Mouse (Mus musculus): Measurements from ENCODE around the gene Hydin. TPM values are rescaled to one million over a fixed set of nuclear protein-coding genes. Genes with fewer than 3 reads are reported as not detected.

Gene Hydin
- polyA plus RNA-seq, 2 experiments, result 0.01 TPM; not detected in 1

GRCm38 (mm10) chr8:110230803-110231202 is 36.0 kb upstream of the Hydin start:
- TF ChIP-seq POLR2A (IDR thresholded peaks at IDR 0.05; ENCODE audit: borderline replicate concordance, extremely low read depth, insufficient read depth, insufficient read length), result no peak
- H3K4me2 ChIP-seq (replicated peaks; ENCODE audit: low read depth, low read length, severe bottlenecking), result no peak overlapping the region

GRCm38 (mm10) chr8:110242278-110243177 is 24.2 kb upstream of the Hydin start:
- no peak for ATAC-seq (ENCODE audit: low FRiP score, low read depth)
- DNase-seq (ENCODE audit: low spot score), result no peak
- H3K9ac ChIP-seq (ENCODE audit: low read depth, low read length, severe bottlenecking), result no peak overlapping the region
- no peak overlapping the region for H3K4me2 ChIP-seq (replicated peaks; ENCODE audit: low read depth, low read length, severe bottlenecking)
- no peak overlapping the region for H3K27ac ChIP-seq (replicated peaks; ENCODE audit: low read depth, low read length)
- no peaks in the 10 kb centered on the region for H3K9me3 ChIP-seq (ENCODE audit: control insufficient read depth, low read length)
- 38% methylated on average over 7 of the region's 7 CpGs for WGBS
- no peaks in the 10 kb centered on the region for H3K27me3 ChIP-seq (ENCODE audit: control insufficient read depth, insufficient read depth, low read length)
- H3K36me3 ChIP-seq (ENCODE audit: control insufficient read depth, insufficient read depth, low read length), result no peaks in the 10 kb centered on the region
- no peak overlapping the region for H3K4me3 ChIP-seq (replicated peaks; ENCODE audit: low read length)
- H3K4me1 ChIP-seq (ENCODE audit: control insufficient read depth, insufficient read depth, low read length), result no peaks in the 10 kb centered on the region
- no peak for TF ChIP-seq POLR2A (IDR thresholded peaks at IDR 0.05; ENCODE audit: borderline replicate concordance, extremely low read depth, insufficient read depth, insufficient read length)

More at GRCm38 (mm10) chr8:110230803-110231202, 36.0 kb upstream of the Hydin start:
- 60% methylated on average over 6 of the region's 6 CpGs for WGBS
- Histone ChIP-seq H3K27ac (replicated peaks; ENCODE audit: low read depth, low read length) (no peak overlapping the region), H3K36me3 (ENCODE audit: control insufficient read depth, insufficient read depth, low read length) (no peaks in the 10 kb centered on the region), H3K9ac (ENCODE audit: low read depth, low read length, severe bottlenecking) (no peak overlapping the region), H3K27me3 (ENCODE audit: control insufficient read depth, insufficient read depth, low read length) (no peaks in the 10 kb centered on the region), H3K4me3 (replicated peaks; ENCODE audit: low read length) (no peak overlapping the region), H3K4me1 (ENCODE audit: control insufficient read depth, insufficient read depth, low read length) (no peaks in the 10 kb centered on the region), H3K9me3 (ENCODE audit: control insufficient read depth, low read length) (no peaks in the 10 kb centered on the region)
- no peak for ATAC-seq (ENCODE audit: low FRiP score, low read depth)
- DNase-seq (ENCODE audit: low spot score), result no peak

GRCm38 (mm10) chr8:110244566-110244965 is 22.2 kb upstream of the Hydin start:
- no peaks in the 10 kb centered on the region for H3K36me3 ChIP-seq (ENCODE audit: control insufficient read depth, insufficient read depth, low read length)
- WGBS, result 59% methylated on average over 2 of the region's 2 CpGs
- H3K4me2 ChIP-seq (replicated peaks; ENCODE audit: low read depth, low read length, severe bottlenecking), result no peak overlapping the region
- H3K9me3 ChIP-seq (ENCODE audit: control insufficient read depth, low read length), result no peaks in the 10 kb centered on the region
- H3K27me3 ChIP-seq (ENCODE audit: control insufficient read depth, insufficient read depth, low read length), result no peaks in the 10 kb centered on the region
- DNase-seq (ENCODE audit: low spot score) (no peak), ATAC-seq (ENCODE audit: low FRiP score, low read depth) (no peak)
- H3K4me3 ChIP-seq (replicated peaks; ENCODE audit: low read length), result no peak overlapping the region
- no peaks in the 10 kb centered on the region for H3K4me1 ChIP-seq (ENCODE audit: control insufficient read depth, insufficient read depth, low read length)
- no peak overlapping the region for H3K27ac ChIP-seq (replicated peaks; ENCODE audit: low read depth, low read length)
- H3K9ac ChIP-seq (ENCODE audit: low read depth, low read length, severe bottlenecking), result no peak overlapping the region
- TF ChIP-seq POLR2A (IDR thresholded peaks at IDR 0.05; ENCODE audit: borderline replicate concordance, extremely low read depth, insufficient read depth, insufficient read length), result no peak

- H3K36me3 ChIP-seq (ENCODE audit: control insufficient read depth, insufficient read depth, low read length), result no peaks in the 10 kb centered on the region
- no peaks in the 10 kb centered on the region for H3K9me3 ChIP-seq (ENCODE audit: control insufficient read depth, low read length)
- ATAC-seq (ENCODE audit: low FRiP score, low read depth) (no peak), DNase-seq (ENCODE audit: low spot score) (no peak)
- H3K9ac ChIP-seq (ENCODE audit: low read depth, low read length, severe bottlenecking), result no peak overlapping the region
- TF ChIP-seq POLR2A (IDR thresholded peaks at IDR 0.05; ENCODE audit: borderline replicate concordance, extremely low read depth, insufficient read depth, insufficient read length), result no peak
- H3K4me2 ChIP-seq (replicated peaks; ENCODE audit: low read depth, low read length, severe bottlenecking), result no peak overlapping the region
- no peaks in the 10 kb centered on the region for H3K27me3 ChIP-seq (ENCODE audit: control insufficient read depth, insufficient read depth, low read length)
- 25% methylated on average over 6 of the region's 6 CpGs for WGBS
- H3K4me3 ChIP-seq (replicated peaks; ENCODE audit: low read length), result no peak overlapping the region
- H3K27ac ChIP-seq (replicated peaks; ENCODE audit: low read depth, low read length), result no peak overlapping the region
- no peaks in the 10 kb centered on the region for H3K4me1 ChIP-seq (ENCODE audit: control insufficient read depth, insufficient read depth, low read length)
These were observed 19.5 kb upstream of the Hydin start for GRCm38 (mm10) chr8:110247238-110247637.

- H3K9me3 ChIP-seq (ENCODE audit: control insufficient read depth, low read length), result no peaks in the 10 kb centered on the region
- no peaks in the 10 kb centered on the region for H3K4me1 ChIP-seq (ENCODE audit: control insufficient read depth, insufficient read depth, low read length)
- no peaks in the 10 kb centered on the region for H3K27me3 ChIP-seq (ENCODE audit: control insufficient read depth, insufficient read depth, low read length)
- no peaks in the 10 kb centered on the region for H3K36me3 ChIP-seq (ENCODE audit: control insufficient read depth, insufficient read depth, low read length)
- no peak overlapping the region for H3K4me2 ChIP-seq (replicated peaks; ENCODE audit: low read depth, low read length, severe bottlenecking)
- no peak overlapping the region for H3K4me3 ChIP-seq (replicated peaks; ENCODE audit: low read length)
- no peak overlapping the region for H3K27ac ChIP-seq (replicated peaks; ENCODE audit: low read depth, low read length)
- TF ChIP-seq POLR2A (IDR thresholded peaks at IDR 0.05; ENCODE audit: borderline replicate concordance, extremely low read depth, insufficient read depth, insufficient read length), result no peak
- no peak overlapping the region for H3K9ac ChIP-seq (ENCODE audit: low read depth, low read length, severe bottlenecking)
- ATAC-seq (ENCODE audit: low FRiP score, low read depth) (no peak), DNase-seq (ENCODE audit: low spot score) (no peak)
- WGBS, result 73% methylated on average over 4 of the region's 4 CpGs
These were observed 12.8 kb upstream of the Hydin start for GRCm38 (mm10) chr8:110253986-110254385.
